Mouse (Mus musculus) hindbrain, embryonic 10.5 days (tissue): ENCODE measurements around the gene Tmem200b. TPM values are rescaled to one million over a fixed set of nuclear protein-coding genes. Genes with fewer than 3 reads are reported as not detected.

Experiments
- DNase-seq: peaks from one replicate; pipeline ENCODE4 v3.0.0-alpha.2; 2017; ENCODE audit warnings: low spot score
- H3K27ac ChIP-seq: fragments of 300-500 bp; sonication (generic); 2 replicates; pipeline ENCODE4 v1.5.1; 2016; ENCODE audit warnings: mild to moderate bottlenecking, moderate library complexity
- H3K27me3 ChIP-seq: fragments of 300-500 bp; sonication (generic); 2 replicates; pipeline ENCODE4 v1.6.1; 2016; ENCODE audit warnings: mild to moderate bottlenecking; ENCODE audit not compliant: poor library complexity, insufficient read depth, severe bottlenecking
- H3K36me3 ChIP-seq: fragments of 300-500 bp; sonication (generic); 2 replicates; pipeline ENCODE4 v1.6.1; 2016; ENCODE audit warnings: mild to moderate bottlenecking, moderate library complexity
- H3K4me1 ChIP-seq: fragments of 300-500 bp; sonication (generic); replicated peaks from 2 replicates; pipeline ENCODE4 v1.6.1; 2016; ENCODE audit warnings: mild to moderate bottlenecking
- H3K4me3 ChIP-seq: fragments of 300-500 bp; sonication (generic); 2 replicates; pipeline ENCODE4 v1.5.1; 2016; ENCODE audit warnings: mild to moderate bottlenecking, moderate library complexity
- H3K9me3 ChIP-seq: fragments of 300-500 bp; sonication (generic); 2 replicates; pipeline ENCODE4 v1.6.1; 2016; ENCODE audit warnings: mild to moderate bottlenecking, moderate library complexity
- WGBS: fragments of 180-500 bp; shearing (Covaris S2); methylation state at CpG from one replicate; pipeline ENCODE4 v1.1.7; 2016; 5-methylcytosine and 5-hydroxymethylcytosine counted together
- polyA plus RNA-seq: library from polyadenylated mRNA; unstranded; fragments of >200 nt; fragmentation: Nextera tagmentation; extraction: Ambion mirVana; gene quantifications from 2 replicates; pipeline ENCODE4 v1.2.1, GENCODE M21; 2016

Gene Tmem200b
- polyA plus RNA-seq, 1 experiment from 2014 or later: 1.1 TPM

DNA sequence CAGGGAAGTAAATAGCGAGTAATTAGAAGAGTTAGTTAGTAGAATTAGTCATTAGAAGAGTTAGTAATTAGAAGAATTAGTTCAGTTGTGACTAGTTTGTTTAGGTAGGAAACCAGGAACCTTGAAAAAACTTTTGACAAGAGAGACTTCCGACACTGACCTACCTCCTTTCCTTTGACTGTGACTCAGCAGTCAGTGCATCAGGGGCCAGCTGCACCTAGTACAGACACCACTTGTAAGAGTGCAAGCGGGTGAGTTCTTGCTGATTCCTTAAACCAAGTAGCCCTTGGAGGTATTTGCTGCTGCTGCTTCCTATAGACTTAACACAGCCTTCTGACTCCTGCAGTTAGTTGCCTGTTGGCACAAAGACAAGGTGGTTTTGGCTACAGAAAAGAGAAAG is 30.9 kb upstream of the Tmem200b start:
- no peaks in the 10 kb centered on the region for H3K9me3 ChIP-seq
- H3K4me1 ChIP-seq: no peaks in the 10 kb centered on the region
- 91% methylated on average over 3 of the region's 3 CpGs for WGBS
- peaks cover 82% of the 10 kb centered on the region for H3K36me3 ChIP-seq
- H3K27me3 ChIP-seq: no peaks in the 10 kb centered on the region
- no peak overlapping the region for H3K4me3 ChIP-seq
- H3K27ac ChIP-seq: no peak overlapping the region
- DNase-seq: no peak

DNA sequence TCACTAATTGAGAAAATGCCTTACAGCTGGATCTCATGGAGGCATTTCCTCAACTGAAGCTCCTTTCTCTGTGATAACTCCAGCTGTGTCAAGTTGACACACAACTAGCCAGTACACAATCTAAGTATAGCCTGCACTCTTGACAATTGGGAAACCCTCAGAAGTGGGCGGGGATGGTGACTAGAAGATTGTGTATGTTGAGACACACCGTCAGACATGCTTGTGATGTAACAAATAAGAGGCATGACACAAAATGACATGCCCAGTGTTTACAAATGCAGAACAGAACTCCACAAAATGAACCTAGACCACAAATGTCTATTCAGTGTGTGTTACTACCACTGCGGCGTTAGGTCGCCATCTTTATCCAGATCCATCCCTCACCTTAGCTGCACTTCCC is 24.5 kb upstream of the Tmem200b start:
- Histone ChIP-seq H3K36me3 (peaks cover 84% of the 10 kb centered on the region), H3K27me3 (no peaks in the 10 kb centered on the region)
- 98% methylated on average over 5 of the region's 5 CpGs for WGBS

DNA sequence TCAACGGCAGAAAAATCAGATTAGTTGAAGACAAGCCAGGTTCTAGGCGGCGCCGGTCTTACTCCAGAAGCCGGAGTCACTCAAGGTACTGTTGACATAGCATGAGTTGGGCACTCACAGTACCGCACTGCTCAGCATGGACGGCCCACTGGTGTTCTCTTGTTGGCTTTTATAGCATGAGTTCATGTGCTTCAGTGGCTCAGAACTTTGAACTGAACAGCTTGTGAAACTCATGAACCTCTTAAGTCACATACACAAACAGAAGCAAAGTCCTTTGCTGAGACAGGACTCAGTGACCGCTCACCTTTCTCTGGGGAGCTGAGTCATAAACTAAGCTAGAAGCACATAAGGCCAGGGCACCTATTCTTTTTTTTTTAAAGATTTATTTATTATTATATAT is 23.8 kb upstream of the Tmem200b start:
- Histone ChIP-seq H3K36me3 (peaks cover 84% of the 10 kb centered on the region), H3K27me3 (no peaks in the 10 kb centered on the region), H3K27ac (no peak overlapping the region), H3K4me1 (no peaks in the 10 kb centered on the region), H3K4me3 (no peak overlapping the region), H3K9me3 (no peaks in the 10 kb centered on the region)
- 97% methylated on average over 8 of the region's 8 CpGs for WGBS
- DNase-seq: no peak

More for the DNA sequence above, 24.5 kb upstream of the Tmem200b start:
- Histone ChIP-seq H3K9me3 (no peaks in the 10 kb centered on the region), H3K27ac (no peak overlapping the region), H3K4me3 (no peak overlapping the region), H3K4me1 (no peaks in the 10 kb centered on the region)
- DNase-seq: no peak

DNA sequence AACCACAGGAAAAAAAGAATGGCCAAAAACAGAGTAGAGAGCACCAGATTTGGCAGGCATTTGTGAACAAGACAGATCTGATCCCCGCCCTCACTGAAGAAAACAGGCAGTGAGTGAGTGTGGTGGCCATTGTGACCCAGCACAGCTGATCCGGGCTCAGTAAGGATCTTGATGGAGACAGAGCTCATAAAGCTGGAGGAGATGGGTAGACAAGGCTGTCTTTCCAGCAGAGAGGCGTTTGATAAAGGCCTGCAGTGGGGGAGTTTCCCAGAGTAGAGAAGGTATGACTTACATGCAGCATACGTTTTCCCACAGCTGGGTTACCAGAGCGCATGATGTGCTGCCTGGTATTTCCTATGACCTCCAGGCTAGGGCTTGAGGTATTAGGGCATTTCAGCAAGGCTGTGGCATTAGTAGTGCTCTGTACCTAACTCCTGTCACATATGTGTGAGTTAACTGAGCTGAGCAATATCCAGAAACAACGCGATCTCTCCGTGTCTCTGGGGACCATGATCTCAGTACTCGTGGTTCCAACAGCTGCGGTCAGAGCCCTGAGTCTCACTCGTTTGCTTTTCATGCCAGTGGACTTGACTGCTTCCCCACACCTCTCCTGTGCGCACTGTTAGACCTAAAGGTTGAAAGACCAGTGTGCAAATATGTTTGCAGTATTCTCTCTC is 22.9 kb upstream of the Tmem200b start:
- 93% methylated on average over 12 of the region's 12 CpGs for WGBS
- H3K9me3 ChIP-seq: no peaks in the 10 kb centered on the region
- no peak overlapping the region for H3K4me3 ChIP-seq
- H3K36me3 ChIP-seq: peaks cover 82% of the 10 kb centered on the region
- DNase-seq: no peak
- H3K27me3 ChIP-seq: no peaks in the 10 kb centered on the region
- no peaks in the 10 kb centered on the region for H3K4me1 ChIP-seq
- H3K27ac ChIP-seq: no peak overlapping the region

DNA sequence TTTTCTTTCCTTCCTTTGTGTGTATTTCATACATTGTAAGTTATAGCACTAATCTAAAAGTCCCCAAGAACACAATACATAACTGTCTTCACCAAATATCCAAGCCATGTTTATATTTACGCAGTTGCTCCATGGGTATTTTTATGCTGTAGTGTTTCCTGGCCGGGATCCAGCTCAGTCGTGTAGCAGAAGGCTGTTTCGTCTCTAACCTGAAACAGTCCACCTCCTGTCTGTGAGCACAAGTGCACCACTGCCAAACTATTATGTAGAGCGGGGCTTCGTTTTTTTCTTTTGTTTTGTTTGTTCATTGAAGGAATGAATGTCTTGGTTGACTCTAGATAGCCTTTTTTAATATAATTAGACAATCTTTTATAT is 22.4 kb upstream of the Tmem200b start:
- 95% methylated on average over 6 of the region's 6 CpGs for WGBS
- Histone ChIP-seq H3K27me3 (no peaks in the 10 kb centered on the region), H3K4me1 (no peaks in the 10 kb centered on the region), H3K9me3 (no peaks in the 10 kb centered on the region), H3K4me3 (no peak overlapping the region), H3K27ac (no peak overlapping the region), H3K36me3 (peaks cover 82% of the 10 kb centered on the region)
- no peak for DNase-seq

DNA sequence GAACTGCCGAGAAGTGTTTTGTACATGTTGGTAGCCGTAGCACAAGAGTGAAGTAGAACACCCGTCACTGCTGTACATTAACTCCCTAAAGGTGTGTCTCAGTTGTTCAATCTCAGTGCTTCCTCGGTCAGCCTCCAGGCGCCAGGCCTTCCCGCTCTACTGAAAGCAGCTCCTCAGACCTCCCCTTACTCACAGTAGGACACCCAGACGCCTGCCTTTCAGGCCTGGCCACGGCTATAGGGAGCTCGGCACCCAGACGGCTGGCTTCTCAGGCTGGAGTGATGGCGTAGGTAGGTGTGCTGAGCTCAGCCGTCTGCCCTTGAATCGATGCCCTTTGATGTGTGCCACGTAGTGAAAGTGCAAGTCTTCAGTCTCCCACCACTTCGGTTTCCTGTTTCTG is 20.5 kb upstream of the Tmem200b start:
- DNase-seq: no peak
- H3K36me3 ChIP-seq: peaks cover 90% of the 10 kb centered on the region
- H3K27ac ChIP-seq: no peak overlapping the region
- no peaks in the 10 kb centered on the region for H3K9me3 ChIP-seq
- no peak overlapping the region for H3K4me3 ChIP-seq
- WGBS: 93% methylated on average over 15 of the region's 15 CpGs
- no peaks in the 10 kb centered on the region for H3K4me1 ChIP-seq
- H3K27me3 ChIP-seq: no peaks in the 10 kb centered on the region

DNA sequence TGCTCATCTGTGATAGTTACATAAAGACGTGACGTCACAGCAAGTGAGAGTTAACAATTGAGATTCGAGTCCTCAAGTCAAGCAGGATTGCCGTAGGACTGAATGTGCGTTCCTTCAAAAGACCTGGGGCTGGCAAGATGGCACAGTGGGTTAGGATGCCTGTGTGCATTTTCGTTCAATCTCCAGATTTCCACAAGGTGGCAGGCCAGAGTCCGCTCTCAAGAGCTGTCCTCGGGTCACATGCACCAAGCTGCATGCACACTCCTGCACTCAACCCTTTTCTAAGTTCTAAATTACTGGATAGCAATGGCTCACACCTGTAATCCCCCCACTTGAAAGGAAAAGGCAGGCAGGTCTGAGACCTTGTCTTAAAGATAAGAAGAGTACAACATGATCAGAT is 17.1 kb upstream of the Tmem200b start:
- Histone ChIP-seq H3K27ac (no peak overlapping the region), H3K4me1 (peaks cover 2% of the 10 kb centered on the region), H3K36me3 (peaks cover 68% of the 10 kb centered on the region), H3K4me3 (no peak overlapping the region), H3K27me3 (no peaks in the 10 kb centered on the region), H3K9me3 (no peaks in the 10 kb centered on the region; the same call in 1 of the 2 replicates)
- WGBS: 61% methylated on average over 8 of the region's 8 CpGs
- DNase-seq: peak; percentile 40

DNA sequence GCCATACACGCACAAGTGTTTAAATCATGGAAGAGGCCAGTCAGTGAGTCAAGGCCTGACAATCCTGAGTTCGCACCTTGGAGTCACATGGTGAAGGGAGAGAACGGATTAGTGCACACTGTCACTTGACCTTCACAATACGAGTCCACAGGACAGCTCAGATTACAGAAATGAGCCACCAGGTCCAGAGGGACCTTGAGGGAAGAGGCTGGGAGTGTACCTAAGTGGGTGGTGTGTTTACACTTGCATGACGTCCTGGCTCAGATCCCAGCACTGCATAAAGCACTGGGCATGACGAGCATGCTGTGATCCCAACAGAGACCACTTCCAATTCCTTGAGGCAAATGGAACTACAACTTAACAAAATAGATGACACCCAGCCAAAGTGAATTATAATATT is 15.1 kb upstream of the Tmem200b start:
- peaks cover under 1% of the 10 kb centered on the region; the same call in 1 of the 2 replicates for H3K27me3 ChIP-seq
- H3K4me1 ChIP-seq: peaks cover 21% of the 10 kb centered on the region
- H3K9me3 ChIP-seq: no peaks in the 10 kb centered on the region; the same call in 1 of the 2 replicates
- H3K4me3 ChIP-seq: no peak overlapping the region
- 78% methylated on average over 6 of the region's 6 CpGs for WGBS
- H3K36me3 ChIP-seq: peaks cover 48% of the 10 kb centered on the region
- no peak overlapping the region for H3K27ac ChIP-seq
- no peak for DNase-seq

DNA sequence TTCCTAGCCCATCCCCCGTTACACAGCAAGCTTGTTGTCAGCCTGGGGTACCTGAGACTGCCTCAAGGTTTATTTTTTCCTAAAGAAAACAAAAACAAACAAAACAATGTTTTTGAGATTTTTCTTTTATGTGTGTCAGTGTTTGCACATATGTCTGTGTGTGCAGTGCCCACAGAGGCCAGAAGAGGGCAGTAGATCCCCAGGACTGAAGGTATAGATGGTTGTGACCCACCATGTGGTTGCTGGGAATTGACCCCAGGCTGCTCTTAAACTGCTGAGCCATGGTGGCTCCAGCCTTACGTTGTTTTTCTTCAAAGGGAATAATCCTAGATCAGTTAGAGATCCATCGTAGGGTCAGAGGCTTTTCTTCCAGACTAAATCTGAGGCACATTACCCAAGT is 13.7 kb upstream of the Tmem200b start:
- no peak for DNase-seq
- Histone ChIP-seq H3K4me1 (peaks cover 23% of the 10 kb centered on the region), H3K4me3 (no peak overlapping the region), H3K9me3 (no peaks in the 10 kb centered on the region; the same call in 1 of the 2 replicates), H3K27ac (no peak overlapping the region), H3K36me3 (peaks cover 34% of the 10 kb centered on the region), H3K27me3 (peaks cover 15% of the 10 kb centered on the region)
- WGBS: 92% methylated on average over 3 of the region's 3 CpGs

DNA sequence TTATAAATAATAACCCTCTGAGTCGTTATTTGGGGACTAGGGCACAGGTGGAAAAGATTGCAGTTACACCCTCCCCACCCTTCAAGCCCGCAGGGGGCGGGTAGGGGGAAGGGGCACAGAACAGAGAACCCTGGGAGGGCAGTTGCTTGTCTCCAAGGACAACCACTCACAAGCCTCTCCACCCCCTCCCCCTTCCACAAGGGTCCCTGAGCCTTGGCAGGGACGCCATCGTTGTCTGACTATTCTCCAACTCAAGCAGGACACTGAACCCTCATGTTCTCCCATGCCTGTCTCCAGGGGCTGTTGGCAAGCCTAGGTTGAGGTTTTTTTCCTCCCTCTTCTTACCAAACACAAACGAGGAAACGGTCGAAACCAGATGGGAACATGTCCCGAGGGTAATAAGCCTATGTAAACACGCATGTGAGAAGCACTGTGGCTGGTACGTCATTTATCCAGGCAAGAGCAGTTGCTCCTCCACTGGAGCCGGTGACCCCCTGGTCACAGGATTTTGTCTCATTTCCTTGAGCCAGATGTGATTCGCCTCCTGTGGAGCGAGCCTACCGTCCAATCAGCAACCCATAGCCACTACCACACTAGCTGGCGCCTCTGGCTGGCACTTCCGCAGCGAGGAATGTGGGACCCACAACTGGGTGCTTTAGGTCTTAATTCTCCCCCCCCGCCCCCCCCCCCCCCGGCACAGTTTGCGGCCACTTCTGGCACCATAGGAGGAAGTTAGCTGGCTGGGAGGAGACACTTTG is 11.2 kb upstream of the Tmem200b start:
- peak; percentile 50 for DNase-seq
- peak overlapping the region; percentile 64 for H3K27ac ChIP-seq
- H3K4me3 ChIP-seq: no peak overlapping the region; the same call in 1 of the 2 replicates
- WGBS: 17% methylated on average over 20 of the region's 21 CpGs
- peaks cover 44% of the 10 kb centered on the region for H3K4me1 ChIP-seq
- no peaks in the 10 kb centered on the region; the same call in 1 of the 2 replicates for H3K9me3 ChIP-seq
- peaks cover 40% of the 10 kb centered on the region for H3K27me3 ChIP-seq
- H3K36me3 ChIP-seq: peaks cover 10% of the 10 kb centered on the region

DNA sequence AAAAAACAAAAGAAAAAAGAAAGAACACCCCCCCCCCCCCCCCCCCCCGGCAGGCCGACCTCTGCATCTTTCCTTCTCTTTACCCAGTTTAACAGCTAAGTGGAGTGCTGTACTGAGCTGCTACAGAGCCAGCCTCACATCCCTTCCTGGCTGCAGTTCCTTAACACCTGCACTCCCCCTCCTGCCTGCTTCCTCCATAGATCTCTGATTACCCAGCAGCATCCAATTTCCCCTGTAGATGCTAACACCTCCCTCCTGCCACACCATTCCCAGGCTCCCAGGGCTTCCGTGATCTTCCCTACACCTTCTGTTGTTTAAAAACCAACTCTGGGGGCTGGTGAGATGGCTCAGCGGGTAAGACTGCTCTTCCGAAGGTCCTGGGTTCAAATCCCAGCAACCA is 10.1 kb upstream of the Tmem200b start:
- 43% methylated on average over 4 of the region's 5 CpGs for WGBS
- no peaks in the 10 kb centered on the region; the same call in 1 of the 2 replicates for H3K9me3 ChIP-seq
- peaks cover 55% of the 10 kb centered on the region for H3K4me1 ChIP-seq
- DNase-seq: no peak
- H3K27ac ChIP-seq: no peak overlapping the region
- no peaks in the 10 kb centered on the region for H3K36me3 ChIP-seq
- no peak overlapping the region for H3K4me3 ChIP-seq
- H3K27me3 ChIP-seq: peaks cover 51% of the 10 kb centered on the region

DNA sequence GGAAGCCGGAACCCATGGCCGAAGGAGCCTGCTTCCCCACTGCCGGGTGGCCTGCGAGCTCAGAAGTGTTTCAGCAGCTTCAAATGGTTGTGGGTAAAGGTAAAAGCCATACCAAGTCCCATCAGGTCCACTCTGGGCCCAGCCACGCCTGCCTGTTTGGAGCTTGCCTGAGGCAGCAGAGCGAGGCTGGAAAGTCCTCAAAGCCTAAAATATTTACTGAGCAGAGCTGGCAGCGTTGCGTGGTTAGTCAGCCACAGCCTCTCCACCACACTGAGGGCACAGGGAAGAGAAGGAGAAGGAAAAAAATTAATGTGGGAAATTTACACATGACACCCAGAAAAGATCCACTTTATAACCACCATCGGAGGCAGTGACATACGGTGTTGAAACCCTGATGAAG is 8.0 kb upstream of the Tmem200b start:
- 50% methylated on average over 10 of the region's 10 CpGs for WGBS
- H3K36me3 ChIP-seq: no peaks in the 10 kb centered on the region
- H3K4me1 ChIP-seq: peaks cover 71% of the 10 kb centered on the region
- H3K4me3 ChIP-seq: no peak overlapping the region
- no peak for DNase-seq
- no peak overlapping the region for H3K27ac ChIP-seq
- peaks cover 71% of the 10 kb centered on the region for H3K27me3 ChIP-seq
- no peaks in the 10 kb centered on the region for H3K9me3 ChIP-seq

DNA sequence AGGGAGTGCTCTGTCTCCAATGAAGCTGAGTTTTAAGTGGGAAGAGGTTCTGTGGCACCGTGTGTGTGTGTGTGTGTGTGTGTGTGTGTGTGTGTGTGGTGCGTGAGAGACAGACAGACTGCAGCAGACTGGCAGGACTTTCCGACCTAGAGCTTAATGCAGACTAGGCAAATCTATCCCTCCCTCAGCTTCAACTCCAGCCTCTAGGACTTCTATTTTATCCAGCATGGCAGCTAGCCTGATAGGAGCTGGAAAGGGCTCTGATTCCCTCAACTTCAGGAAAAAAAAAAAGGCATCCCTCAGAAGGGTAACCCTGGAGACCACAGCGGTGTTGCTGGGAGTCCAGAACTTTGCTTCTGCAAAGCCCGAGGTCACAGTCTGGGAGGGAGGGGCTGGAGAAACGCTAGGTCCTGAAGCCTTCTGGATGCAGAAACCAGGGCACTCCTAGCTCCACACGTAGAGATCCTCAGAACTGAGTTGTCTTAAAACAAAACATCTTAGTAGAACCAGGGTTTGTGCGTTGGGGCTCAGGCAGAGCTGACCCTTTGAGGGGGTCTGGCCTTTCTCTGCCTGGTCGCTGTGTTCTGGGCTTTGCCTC is 7.4 kb upstream of the Tmem200b start:
- H3K4me1 ChIP-seq: peaks cover 78% of the 10 kb centered on the region
- H3K36me3 ChIP-seq: no peaks in the 10 kb centered on the region
- H3K27ac ChIP-seq: no peak overlapping the region
- peaks cover 77% of the 10 kb centered on the region for H3K27me3 ChIP-seq
- 8% methylated on average over 9 of the region's 9 CpGs for WGBS
- no peaks in the 10 kb centered on the region for H3K9me3 ChIP-seq
- H3K4me3 ChIP-seq: no peak overlapping the region
- peak; percentile 37 for DNase-seq
